Mouse (Mus musculus) T-helper 2 cell (primary cell): Measurements from ENCODE around the gene Defb29.

Experiments
- in situ Hi-C: fragments of 300-600 bp; cut with MboI, MseI; formaldehyde crosslinking; loops from one replicate; pipeline ENCODE4 v1.15.1; 2025; ENCODE audit warnings: high pct_unique_total_duplicates

The Defb29 gene

DNA sequence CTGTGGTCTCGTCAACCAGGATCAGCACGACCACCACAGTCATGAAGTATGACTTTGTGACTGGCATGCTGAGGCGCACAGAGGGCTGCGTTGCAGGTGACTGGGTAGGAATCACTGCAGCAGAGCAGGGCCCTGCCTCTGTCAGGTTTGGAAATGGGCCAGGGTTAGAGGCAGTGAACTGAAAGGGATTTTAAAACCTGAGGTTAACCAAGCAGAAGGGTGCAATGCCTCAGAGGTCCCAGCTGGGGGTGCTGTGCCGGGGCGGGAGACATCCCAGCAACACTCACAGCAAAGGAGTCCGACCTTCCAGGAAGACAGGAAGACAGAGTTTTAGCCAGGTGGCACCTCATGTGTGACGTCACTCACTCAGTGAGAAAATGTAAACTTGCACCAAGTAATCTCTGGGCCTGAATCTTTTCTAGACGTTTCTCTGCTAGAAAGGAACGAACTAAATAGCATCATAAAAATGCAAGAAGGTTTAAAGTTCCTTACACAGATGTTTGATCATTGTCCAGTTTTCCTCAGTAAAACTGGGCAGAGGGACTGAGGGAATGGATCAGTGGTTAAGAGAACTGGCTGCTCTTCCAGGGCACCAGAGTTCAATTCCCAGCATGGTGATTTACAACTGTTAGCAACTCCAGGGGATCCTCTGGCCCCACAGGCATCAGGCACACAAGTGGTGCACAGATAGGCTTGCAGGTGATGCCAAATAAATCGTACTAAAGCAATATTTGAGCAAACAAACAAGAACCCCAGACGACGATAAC lies at the start of gene Defb29:
TSS of gene Defb29 (minus strand) at position 155 of the 767 bp plus-strand sequence.
- in situ Hi-C loops: loop anchor here (5.0 kb wide), 1 partner anchor 42 kb away; the partner anchor contains the start of gene Defb19

- in situ Hi-C loops: no loop called here
Measured at GRCm38 (mm10) chr2:152589021-152589420, 49.1 kb upstream of the Defb29 start.

DNA sequence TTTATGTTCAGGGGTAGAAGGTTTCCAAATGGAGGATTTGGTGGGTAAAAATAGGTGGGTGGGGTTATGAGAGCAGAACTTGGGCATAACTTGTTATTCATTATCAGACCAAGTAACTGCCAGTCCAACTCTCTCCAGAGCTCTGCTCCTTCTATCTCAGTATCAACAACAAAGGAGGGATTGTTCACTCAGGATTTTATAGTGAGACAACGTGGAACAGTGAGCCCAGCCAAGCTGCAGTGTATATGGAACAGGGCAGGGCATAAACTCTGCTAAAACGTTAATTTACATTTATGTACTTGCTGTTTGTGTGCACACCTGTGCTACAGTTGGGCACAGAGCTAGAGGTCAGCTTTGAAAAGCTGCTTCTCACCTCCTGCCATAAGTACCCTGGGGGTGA lies 48.6 kb upstream of the Defb29 start:
- in situ Hi-C loops: no loop called here

DNA sequence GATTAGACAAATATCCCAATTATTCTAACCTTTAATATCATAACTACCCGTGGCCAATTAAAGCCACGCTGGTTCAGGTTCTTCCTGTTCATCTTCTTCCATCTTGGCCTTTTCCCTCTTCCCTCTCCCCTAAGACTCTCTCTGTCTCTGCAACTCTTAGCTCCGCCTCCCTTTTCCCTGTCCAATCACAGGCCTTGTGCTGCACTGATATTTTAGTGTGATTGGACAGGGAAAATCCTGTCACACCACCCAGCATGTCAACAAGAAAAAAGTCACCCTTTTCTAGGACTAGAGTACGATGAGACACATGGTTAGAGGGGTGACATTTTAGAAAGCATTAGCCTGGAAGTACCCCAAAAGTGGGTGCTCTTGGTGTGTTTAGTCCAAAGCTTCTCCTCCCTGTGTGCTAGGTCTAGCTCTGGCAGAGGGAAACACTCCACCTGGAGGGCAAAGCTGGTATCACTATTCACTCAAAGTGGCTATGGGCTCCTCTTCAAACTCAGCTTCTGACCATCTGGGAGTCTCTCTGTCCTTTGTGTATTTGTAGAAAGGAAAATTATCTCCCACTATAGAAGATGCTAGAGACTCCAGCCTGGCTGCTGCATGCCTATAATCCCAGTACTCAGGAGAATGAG lies 47.1 kb upstream of the Defb29 start:
- in situ Hi-C loops: no loop called here

DNA sequence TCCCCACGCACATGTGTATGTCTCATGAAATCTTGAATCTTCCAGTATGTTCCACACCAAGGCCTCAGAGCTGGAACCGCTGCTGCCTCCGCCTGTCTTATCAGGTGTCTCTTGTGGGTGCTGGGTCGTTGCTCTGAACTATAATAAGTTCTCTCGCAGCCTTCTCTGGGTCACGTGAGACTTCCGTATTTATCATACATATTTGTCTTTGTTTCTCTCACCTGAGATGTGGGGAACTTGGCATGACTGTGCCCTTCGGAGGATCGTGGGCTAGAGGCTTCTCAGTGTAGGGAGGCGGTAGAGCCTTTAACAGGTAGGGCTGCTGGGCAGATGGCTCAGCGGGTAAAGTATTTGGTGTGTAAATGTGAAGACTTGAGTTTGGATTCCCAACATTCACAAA lies 40.7 kb upstream of the Defb29 start:
- in situ Hi-C loops: loop anchor here (5.0 kb wide), 1 partner anchor 43 kb away; no protein-coding TSS in a partner anchor

- in situ Hi-C loops: loop anchor here (5.0 kb wide), 1 partner anchor 43 kb away; no protein-coding TSS in a partner anchor
Measured at GRCm38 (mm10) chr2:152580107-152580506, 40.2 kb upstream of the Defb29 start, which contains the start of gene Defb19. Defb19 (minus strand) TSS chr2:152580312.

DNA sequence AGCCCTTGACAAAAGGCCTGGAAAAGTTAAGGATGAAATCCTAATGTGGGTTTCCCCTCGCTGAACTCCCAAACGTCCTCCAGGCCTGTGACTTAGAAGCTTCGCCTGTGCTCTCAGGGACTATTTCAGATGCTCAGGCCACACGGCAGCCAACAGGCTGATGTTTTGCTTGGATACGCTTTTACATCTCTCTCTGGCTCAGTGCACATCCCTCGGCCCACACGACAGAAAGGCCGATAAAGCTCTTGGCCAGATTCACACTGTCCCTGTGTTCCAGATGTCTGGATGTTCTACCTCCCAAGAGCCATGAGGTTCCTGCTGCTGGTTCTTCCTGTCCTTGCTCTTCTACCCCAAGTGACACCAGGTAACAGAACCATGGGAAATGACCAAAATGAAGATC lies 33.6 kb upstream of the Defb29 start:
- in situ Hi-C loops: no loop called here

DNA sequence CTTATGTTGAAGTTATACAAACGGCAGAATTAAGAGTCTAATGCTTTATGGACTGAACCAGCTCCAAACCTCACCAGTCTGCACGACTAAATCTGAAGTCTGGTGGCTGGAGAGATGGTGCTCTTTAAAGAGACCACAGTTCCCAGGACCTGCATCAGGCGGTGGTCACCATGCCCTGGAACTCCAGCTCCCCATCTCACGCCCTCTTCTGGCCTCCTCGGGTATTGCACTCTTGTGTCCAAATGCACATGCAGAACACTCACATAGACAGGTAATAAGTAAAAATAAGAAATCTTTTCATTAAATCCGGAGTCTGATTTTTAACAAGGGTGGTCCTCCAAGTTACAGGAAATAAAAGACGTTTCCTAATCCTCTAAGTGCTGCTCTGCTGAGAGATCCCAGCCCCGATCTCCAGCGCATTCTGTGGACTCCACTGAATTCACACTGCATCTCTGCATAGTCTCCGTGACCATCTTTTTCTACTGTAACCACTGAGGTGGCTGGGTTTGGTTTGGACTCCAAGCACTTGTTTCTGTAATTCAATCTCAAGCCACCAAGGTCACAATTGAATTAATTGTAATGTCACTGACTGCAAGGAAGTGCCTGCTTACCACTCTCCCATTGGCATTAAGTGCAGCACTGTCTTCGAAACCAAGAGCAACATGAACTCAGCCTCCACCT lies 32.4 kb upstream of the Defb29 start, which contains the start of gene Defb21:
TSS of gene Defb21 (plus strand) at position 631 of the 681 bp plus-strand sequence.
- in situ Hi-C loops: no loop called here

- in situ Hi-C loops: no loop called here
Measured at GRCm38 (mm10) chr2:152570313-152570712, 30.4 kb upstream of the Defb29 start.

DNA sequence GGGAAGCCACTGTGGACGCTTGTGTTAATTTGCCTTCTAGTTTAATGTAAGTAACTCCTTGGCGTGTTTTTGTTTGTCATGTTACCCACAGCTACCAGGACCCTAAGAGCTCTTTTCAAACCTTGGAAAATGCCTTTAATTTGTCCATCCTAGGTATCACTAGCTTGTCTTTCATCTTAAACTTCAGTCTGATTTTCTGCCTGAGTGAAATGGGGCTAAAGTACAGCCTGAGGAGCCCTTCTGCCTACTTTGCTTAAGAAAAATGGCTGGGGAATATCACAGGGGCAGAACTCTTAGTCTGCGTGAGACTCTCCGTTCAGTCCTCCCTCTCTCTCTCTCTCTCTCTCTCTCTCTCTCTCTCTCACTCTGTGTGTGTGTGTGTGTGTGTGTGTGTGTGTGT lies 30.0 kb upstream of the Defb29 start:
- in situ Hi-C loops: no loop called here

DNA sequence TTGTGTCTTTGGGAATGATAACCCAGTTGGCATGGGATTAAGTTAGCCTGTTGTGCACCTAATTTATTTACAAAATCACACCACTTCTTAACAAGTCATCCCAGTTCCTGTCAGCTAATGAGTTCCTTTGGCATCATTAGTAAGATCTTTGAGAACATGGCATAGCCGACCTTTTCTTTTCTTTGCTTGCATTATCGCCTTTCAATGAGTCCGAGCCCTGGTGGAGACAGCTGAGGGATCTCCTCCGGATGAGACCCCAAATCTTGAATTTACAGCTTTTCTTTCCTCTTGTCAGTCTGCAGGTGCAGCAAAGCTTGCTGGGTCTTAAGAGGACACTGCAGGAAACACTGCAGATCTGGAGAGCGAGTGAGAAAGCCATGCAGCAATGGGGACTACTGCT lies 29.1 kb upstream of the Defb29 start, which contains the start of gene Gm17416:
TSS of gene Gm17416 (plus strand) at position 301 of the 400 bp plus-strand sequence.
- in situ Hi-C loops: no loop called here

DNA sequence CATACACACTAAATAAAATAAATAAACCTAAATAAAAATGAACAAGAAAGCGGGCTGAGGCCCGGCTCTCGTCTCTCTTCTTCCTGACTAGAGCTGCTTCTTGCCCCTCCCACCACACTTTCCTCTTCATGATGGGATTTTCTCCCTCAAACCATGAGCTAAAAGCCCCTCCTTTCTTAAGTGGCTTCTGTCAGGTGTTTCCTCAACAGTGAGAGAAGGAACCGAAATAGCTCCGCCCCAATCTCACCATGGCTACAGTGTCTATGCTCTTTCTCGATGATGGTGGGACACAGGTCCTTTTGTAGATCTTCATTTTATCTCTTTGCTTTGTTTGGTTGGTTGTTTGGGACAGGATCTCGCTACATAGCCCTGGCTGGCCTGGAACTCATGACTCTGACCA lies 16.8 kb upstream of the Defb29 start:
- in situ Hi-C loops: no loop called here

DNA sequence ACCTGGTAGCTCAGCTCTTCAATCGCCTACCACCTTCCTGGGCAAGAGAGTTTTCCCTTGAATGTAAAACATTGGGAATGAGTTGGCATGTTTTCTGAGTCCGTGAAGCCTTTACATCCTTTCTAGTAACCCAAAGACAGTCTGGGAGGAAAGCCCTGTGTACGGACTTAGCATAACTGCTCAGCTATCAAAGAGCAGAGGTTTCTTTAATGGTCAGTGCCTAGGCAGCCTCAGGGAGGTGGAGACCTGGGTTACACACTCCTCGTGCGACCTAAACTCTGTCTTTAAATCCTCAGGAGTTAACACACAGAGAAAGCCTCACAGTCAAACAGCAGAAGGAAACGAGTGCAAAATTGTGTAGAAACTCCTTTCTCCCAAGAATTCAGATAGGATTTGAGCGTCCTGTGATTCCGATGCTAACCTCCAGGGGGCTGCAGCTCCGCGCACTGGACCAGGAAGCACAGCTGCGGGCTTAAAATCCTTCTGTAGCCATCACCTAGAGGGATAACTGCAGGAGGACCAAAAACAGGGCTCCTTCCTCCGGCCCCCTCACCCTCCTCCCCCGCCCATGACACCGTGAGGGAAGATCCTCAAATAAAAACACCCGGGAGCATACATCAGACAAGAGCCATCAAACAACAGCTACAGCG lies 14.0 kb upstream of the Defb29 start:
- in situ Hi-C loops: no loop called here

DNA sequence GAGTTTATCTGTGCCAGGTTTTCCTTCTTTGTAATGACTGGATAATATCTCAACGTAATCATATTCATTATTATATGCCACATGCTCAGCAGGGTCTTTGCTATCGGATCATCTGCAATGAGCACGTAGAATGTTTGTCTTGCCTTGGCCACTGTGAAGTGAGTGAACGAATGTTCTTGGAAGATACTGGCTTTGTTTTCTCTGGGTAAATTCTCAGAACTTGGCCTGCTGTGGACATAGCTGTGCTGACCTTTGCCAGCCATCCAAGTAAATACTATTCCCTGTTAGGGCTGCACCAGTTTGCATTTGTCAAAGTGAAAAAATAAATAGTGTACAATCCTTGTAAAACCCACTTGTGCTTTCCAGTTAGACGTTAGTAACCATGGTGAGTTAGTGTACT lies 8.2 kb upstream of the Defb29 start:
- in situ Hi-C loops: no loop called here

DNA sequence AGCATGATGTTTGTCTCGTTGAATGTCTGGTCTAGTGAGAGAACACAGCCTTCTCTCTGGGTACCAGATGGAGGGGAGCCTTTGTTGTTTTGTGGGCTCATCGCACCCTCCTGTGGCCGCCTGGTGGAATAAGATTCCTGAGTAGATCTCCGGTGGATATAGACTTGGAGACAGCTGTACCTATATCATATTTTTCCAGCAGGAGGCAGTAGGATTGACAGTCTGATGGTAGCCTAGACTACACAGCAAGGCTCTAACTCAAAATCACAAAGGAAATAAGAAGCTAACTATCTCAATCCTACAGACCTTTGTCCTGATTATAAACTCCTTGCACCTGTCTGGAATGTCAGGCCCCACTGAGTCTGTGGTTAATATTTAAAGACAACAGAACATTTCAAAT lies 4.8 kb upstream of the Defb29 start:
- in situ Hi-C loops: no loop called here

GRCm38 (mm10) chr2:152543478-152543877 lies 3.6 kb upstream of the Defb29 start:
- in situ Hi-C loops: no loop called here

- in situ Hi-C loops: no loop called here
Measured at GRCm38 (mm10) chr2:152542897-152543296, 3.0 kb upstream of the Defb29 start.

DNA sequence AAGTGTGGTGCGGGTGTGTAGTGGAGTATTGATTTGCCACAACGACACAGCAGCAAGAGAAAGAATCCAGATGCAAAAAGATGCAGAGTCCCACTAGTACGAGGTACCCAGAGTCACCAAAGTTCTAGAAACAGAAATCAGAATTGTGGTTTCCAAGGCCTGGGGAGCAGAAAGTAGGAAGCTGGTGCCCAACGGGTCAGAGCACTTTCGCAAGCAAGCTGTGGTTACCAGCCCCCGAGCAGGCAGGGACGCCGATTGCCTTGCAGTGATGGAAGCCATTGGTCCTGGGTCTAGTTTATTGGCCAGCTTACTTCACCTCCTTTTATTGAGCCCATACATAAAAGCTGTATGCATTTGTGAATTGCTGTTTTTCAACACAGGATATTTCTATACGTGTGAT lies 2.1 kb upstream of the Defb29 start:
- in situ Hi-C loops: no loop called here

GRCm38 (mm10) chr2:152517981-152518380 lies 21.9 kb downstream of the Defb29 start, which contains the start of gene Defb28:
Defb28 (plus strand) TSS chr2:152518255.
- in situ Hi-C loops: no loop called here

DNA sequence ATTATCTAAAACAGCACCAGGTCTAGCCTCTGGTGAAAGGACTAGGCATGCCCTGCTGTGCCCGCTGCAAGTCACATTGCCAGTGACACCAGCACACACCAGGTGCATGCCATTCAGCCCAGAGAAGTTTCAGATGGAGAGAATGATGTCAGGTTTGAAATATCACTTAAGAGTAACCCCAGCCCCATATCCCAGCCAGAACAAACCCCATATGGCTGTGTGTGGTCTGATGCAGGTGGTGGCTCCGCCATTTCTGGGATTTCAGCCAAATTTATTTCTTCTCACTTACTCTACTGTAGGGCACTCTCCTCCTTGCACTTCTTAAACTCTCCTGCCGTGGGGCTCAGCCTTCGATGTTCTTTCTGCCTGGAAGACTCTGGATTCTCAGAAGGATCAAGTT lies 23.8 kb downstream of the Defb29 start:
- in situ Hi-C loops: no loop called here

DNA sequence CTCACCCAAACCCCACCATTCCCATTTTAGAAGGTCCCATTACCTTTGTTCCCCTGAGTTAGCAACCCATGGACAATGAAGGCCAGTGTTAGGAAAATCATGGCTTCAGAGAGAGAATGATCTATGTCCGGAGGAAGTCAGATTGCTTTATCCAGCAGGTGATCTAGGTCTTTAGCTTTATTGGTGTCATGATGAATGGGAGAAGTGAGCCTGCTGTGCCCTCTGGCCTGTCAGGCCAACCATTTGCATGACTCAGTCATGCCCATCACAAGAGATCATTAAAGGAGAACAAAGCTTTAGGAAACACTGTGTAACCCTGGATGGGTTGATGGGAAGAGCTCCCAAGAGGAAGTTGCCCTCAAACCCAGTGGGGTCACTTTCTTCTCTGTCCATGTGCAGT lies 28.3 kb downstream of the Defb29 start, which contains the start of gene Defb26:
TSS of gene Defb26 (minus strand) at position 101 of the 400 bp plus-strand sequence.
- in situ Hi-C loops: no loop called here

- in situ Hi-C loops: no loop called here
Measured at GRCm38 (mm10) chr2:152503950-152504349, 35.9 kb downstream of the Defb29 start.
